In genomic region chr5:115495618-115496017, GRCm38 (mm10) we compare ENCODE assay signal across 27 mouse cellular contexts. TPM values are rescaled to one million over a fixed set of nuclear protein-coding genes. Genes with fewer than 3 reads are reported as not detected.
"Had no signal": no experiment of that assay in that cellular context is flagged by ENCODE, and none has a peak within 500 bp of the region (broad histone marks: within the 10 kb centered on the region; RNA-seq: fewer than 3 reads in every experiment).

No protein-coding gene starts in this region.

RNA-seq across cellular contexts. Expression of gene Pla2g1b, which starts 29.6 kb away (rescaled TPM):
- total RNA-seq: gastrocnemius, adult 2 months; gastrocnemius, postnatal 10 days; gastrocnemius, postnatal 25 days; gastrocnemius, postnatal 4 days; granulocyte monocyte progenitor cell, adult 5-6 weeks; heart, adult 2 months; heart, postnatal 14 days; heart, postnatal 36 days; hematopoietic stem cell, adult 5-6 weeks; hindbrain, postnatal 0 days; layer of hippocampus, adult 18-20 months; layer of hippocampus, adult 8-10 months; layer of hippocampus, postnatal 14 days; layer of hippocampus, postnatal 36 days; left cerebral cortex, adult 18-20 months; left cerebral cortex, adult 8-10 months; left cerebral cortex, postnatal 10 days; left cerebral cortex, postnatal 25 days; left cerebral cortex, postnatal 4 days had no signal
- polyA plus RNA-seq: heart, adult 2 months; heart, postnatal 0 days; hindbrain, embryonic 13.5 days; hindbrain, embryonic 15.5 days; hindbrain, postnatal 0 days; limb, embryonic 11.5 days; limb, embryonic 13.5 days; limb, embryonic 15.5 days; liver, adult 2 months; liver, embryonic 14.5 days had no signal
